Mouse (Mus musculus): ENCODE data around the gene Ltc4s.

DNA sequence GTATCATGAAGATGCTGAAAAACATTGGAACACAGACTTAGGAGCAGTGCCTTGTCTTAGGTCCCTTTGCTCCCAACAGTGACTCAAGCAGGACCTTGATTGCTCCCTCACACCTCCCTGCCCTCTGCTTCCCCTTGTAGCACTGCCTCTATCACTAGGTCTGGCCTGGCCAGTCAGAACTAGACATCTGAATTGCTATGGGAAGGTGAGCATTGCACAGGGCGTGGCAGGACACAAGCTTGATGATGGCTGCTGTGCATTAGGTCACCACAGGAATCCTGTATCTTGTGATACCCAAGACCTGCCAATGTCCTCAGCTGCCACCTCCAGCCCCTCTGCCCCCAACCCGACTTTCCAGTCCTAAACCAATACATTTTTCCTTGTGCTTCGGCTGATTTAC lies 28.6 kb upstream of the Ltc4s start:
- TF ChIP-seq CTCF (IDR thresholded peaks at IDR 0.05; ENCODE audit: borderline replicate concordance, insufficient read depth, low read depth, low read length) (no peak), POLR2A (IDR thresholded peaks at IDR 0.05; ENCODE audit: borderline replicate concordance, insufficient read depth, low read length) (no peak)

All from cerebellum, adult 2 months (tissue).